Mouse (Mus musculus): ENCODE results near the gene Slfn8.
"Not testable (repeated sequence)": the region's sequence is repeated elsewhere in the genome, so short reads cannot be mapped to it uniquely, and the experiment has no call there.

Slfn8 gene

DNA sequence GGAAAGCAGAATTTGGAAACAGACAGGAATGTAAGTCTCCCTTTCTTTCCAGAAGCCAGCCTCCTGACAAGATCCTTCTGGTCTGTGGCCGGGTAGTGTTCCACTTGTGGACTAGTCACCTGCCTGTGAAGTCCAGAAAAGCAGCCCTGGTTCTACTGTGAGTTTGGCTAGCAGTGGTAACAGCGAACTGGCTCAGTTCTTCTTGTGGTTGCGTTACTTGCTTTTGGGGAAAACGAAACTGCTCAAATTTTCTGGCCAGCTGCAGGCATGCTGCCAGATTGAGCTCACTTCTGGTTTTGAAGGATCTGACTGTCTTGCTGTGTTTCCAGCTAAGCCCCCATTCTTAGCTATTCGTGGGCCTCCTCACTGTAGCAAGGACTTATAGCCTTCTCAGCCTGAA, at the start of gene Slfn8:
Slfn8 (minus strand) TSS at position 190 of the 400 bp plus-strand sequence.
- peak; percentile 17 for DNase-seq

DNA sequence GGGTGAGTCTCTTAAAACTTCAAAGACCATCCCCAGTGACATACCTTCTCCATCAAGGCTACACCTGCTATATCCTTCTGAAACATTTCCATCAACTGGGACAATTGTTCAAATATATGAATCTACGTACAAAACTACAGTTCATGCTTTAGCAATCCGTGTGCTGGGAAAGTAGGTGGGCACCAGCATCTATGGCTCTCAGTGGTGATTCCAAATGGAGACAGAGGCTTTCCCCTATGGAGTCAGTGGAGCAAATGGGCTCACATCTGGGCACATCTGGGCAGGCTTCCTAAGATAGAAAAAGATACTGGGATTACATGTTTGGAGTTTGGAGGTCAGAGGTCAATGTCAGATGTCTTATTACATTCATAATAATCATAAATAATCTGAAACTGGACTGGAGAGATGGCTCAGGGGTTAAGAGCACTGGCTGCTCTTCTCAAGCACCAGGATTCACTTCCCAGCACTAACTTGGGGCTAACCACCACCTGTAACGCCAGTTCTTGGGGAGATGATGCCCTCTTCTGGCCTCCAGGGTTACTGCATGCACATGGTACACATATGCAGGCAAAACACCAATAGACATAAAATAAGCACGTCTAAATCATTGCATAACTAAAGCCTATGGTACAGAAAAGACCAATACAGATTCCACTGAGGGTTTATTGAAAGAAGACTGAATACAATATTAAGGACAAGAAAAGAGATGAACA, 47.5 kb upstream of the Slfn8 start:
- no peak for DNase-seq

DNA sequence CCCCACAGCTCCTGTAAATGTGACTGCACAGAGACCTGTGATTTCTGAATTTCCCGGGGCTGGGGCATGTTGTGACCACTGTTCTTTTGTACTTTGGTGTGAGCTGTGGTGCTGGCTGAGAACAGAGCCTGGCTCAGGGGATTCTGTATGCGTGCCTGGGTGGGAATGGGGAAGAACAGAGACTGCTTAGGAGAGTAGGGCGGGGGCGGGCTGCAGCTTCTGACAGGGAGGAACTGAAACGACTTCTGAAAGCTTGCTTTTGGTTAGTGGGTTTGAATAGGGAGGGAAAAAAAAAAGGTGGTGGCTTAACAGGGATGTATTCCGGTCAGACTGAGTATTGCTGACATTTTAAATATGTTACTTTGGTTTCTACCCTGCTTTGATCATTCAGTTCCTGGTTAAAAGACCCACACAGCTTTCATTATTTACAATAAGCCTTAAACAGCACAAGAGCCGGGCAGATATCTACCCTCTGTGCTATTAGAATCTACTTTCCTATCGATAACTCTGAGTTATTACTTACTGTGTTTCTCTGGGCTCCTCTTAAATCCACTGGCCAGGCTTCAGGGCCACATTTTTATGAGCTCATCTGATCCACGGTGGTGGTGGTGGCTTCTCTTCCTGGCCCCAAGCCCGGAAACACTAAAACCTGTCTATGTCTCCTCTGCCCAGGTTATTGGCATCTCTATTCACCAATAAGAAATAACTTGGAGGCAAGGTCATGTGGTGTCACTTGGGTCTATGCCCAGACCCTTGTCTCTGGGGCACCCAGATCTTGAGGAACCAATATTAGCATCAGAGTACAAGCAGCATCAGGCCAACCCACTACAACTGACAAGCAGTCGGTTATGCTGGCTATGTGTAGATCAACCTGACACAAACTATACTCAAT, 46.3 kb upstream of the Slfn8 start:
- DNase-seq: no peak

- DNase-seq: no peak
Measured at GRCm38 (mm10) chr11:83065441-83066344, 45.1 kb upstream of the Slfn8 start.

- DNase-seq: no peak
Measured at GRCm38 (mm10) chr11:83064946-83065345, 44.3 kb upstream of the Slfn8 start, which contains the start of gene Slfn2. Gene Slfn2 (plus strand): TSS chr11:83065112.

GRCm38 (mm10) chr11:83063941-83064349, 43.3 kb upstream of the Slfn8 start:
- DNase-seq: no peak

GRCm38 (mm10) chr11:83063126-83063525, 42.5 kb upstream of the Slfn8 start:
- no peak for DNase-seq

DNA sequence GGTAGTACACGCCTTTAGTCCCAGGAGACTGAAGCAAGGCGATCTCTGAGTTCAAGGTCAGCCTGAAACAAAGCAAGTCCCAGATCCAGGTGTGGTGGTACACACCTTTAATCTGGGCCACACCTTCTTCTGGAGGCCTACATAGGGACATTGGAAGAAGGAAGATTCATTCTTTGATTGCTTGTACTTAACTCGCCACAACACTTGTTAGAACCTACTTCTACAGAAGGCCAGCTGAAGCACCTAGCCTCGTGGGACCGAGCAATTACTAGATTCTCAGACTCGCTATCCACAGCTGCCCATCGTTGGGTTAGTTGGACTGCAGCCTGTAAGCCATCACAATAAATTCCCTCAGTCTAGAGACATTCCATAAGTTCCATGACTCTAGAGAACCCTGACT, 41.2 kb upstream of the Slfn8 start:
- DNase-seq: no peak

DNA sequence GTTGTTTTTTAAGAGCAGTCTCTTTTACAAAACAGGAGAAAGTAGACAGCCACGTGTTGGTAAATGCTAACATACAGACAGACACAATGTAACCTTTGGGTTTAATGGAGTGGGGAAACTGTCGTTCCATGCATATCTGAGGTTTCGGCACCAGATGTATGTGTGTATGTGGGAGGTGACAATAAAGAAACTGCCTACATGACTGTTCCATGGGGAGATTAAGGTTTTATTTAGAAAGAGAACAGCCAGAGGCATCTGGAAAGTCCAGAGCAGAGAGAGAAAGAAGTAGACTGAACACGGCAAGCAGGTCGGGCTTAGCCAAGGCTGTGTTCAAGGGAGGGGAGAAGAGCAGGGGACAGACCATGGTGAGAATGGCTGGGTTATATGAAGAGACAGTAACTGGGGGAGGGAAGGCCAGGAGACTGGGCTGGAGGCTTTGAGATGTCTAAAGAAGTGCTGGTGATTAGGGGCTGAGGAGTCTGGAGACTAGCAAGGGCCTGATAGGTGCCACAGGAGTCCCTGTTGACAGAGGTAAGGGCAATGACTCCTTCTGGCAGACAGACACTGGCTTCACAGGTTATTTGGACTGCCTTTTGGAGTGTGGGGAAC, 39.9 kb upstream of the Slfn8 start:
- no peak for DNase-seq

DNA sequence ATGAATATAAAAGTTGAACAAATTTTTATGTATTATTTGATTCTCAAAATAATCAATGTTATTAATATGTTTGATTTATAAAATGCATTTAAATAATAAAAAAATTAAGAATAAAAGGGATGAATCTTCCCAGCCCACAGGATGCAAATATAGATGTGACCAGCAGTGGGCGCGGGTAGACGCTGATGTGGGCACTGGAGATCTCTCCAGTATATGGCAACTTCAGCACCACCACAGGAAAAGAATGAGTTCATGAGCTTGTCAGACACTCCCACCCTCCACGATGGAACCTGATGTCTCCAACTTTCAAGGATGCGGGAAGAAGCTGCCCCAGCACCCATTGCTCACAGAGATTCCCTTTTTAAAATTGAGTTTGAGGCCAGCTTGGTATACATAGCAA, 37.3 kb upstream of the Slfn8 start:
- peak; percentile 67 for DNase-seq

GRCm38 (mm10) chr11:83045642-83046041, 25.0 kb upstream of the Slfn8 start:
- DNase-seq: no peak

- DNase-seq: no peak
Measured at GRCm38 (mm10) chr11:83043891-83044290, 23.3 kb upstream of the Slfn8 start.

- no peak for DNase-seq
Measured at GRCm38 (mm10) chr11:83041000-83041399, 20.4 kb upstream of the Slfn8 start.

DNA sequence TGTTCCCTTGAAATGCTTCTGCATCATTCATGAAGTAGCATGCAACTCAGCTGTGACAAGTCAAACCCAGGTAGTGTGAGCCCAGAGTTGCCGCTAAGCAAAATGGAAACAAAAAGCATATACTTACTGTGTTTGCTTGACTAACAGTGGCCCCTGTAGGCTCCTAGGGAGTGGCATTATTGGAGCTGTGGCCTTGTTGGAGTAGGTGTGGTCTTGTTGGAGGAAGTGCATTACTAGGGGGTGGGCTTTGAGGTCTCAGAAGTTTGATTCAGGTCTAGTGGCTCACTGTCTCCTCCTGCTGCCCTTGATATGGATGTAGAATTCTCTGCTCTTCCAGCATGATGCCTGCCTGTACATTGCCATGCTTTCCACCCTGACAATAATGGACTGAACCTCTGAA, 19.7 kb upstream of the Slfn8 start:
- DNase-seq: peak; percentile 18

GRCm38 (mm10) chr11:83039796-83040195, 19.2 kb upstream of the Slfn8 start:
- no peak for DNase-seq

DNA sequence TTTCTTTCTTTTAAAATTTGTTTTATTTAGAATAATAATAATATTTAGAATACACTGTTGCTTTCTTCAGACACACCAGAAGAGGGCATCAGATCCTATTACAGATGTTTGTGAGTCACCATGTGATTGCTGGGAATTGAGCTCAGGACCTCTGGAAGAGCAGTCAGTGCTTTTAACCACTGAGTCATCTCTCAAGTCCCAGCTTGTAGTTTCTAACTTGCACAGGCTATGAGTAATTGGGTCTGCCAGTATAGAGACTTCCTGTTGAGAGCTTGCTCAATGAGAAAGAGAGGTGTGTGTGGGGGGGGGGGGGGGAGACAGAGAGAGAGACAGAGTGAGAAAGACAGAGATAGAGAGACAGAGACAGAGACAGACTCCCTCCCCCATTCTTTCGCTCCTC, 18.5 kb upstream of the Slfn8 start:
- no peak for DNase-seq

DNA sequence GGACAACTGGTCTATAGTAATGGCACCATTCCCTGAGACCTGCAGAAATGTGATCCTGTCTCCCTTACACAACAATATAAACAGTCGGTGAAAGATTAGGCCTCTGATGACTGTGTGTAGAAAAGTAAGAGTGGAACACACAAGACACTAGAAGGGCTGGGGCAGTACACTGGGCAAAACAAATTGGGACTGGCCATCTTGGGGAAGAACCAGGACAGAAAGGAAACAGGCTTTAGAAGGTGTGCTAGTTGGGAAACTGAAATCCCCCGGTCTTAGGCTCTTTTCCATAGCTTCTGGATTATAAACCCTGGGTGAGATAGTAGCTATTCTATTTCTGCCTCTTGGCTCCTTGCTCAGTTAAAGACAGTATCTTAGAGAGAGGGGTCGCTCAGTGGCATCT, 18.1 kb upstream of the Slfn8 start:
- not testable (repeated sequence) for DNase-seq

- not testable (repeated sequence) for DNase-seq
Measured at GRCm38 (mm10) chr11:83019561-83020519, 770 bp downstream of the Slfn8 start.

GRCm38 (mm10) chr11:83016093-83016492, 4.5 kb downstream of the Slfn8 start:
- no peak for DNase-seq

DNA sequence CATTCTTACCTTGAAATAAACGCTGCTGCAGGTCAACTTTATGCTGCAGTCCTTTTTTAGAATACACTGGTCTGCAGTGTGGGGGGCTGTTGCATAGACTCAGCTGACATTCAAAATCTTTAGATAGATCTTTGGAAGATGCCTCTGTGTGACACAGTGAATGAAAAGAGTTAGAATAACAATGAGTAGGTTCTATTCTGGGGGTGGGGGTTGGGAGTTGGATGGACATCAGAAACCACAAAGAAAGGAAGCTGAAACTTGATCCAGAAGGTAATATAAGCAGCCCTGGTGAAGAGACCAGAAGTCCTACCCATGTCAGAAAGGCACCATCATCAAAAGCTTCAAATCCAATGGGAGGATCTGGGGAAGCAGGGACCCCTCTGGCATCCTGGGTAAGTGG, 7.3 kb downstream of the Slfn8 start:
- no peak for DNase-seq

- DNase-seq: peak; percentile 66
Measured at GRCm38 (mm10) chr11:82991469-82992166, 29.0 kb downstream of the Slfn8 start, which contains the start of gene Slfn9. Gene Slfn9 (minus strand): TSS chr11:82991830.

Data from lung, postnatal 10 days (tissue).